Mouse (Mus musculus): ENCODE results near the gene Olfr270. TPM values are rescaled to one million over a fixed set of nuclear protein-coding genes. Genes with fewer than 3 reads are reported as not detected.

Gene Olfr270
- polyA plus RNA-seq, 1 experiment = not detected

GRCm38 (mm10) chr4:52989248-52989647 lies 24.9 kb downstream of the Olfr270 start, which contains the start of gene Nipsnap3a:
Gene Nipsnap3a (plus strand): TSS chr4:52989272.
- H3K4me1 ChIP-seq (ENCODE audit: control insufficient read depth, insufficient read depth, low read length) = no peaks in the 10 kb centered on the region
- 44% methylated on average over 12 of the region's 12 CpGs for WGBS
- no peak for TF ChIP-seq CTCF (IDR thresholded peaks at IDR 0.05; ENCODE audit: insufficient read depth, low read length)
- TF ChIP-seq POLR2A (IDR thresholded peaks at IDR 0.05; ENCODE audit: borderline replicate concordance, extremely low read depth, low read depth, low read length) = no peak
- H3K4me3 ChIP-seq (replicated peaks; ENCODE audit: extremely low read depth, low read depth, low read length) = no peak within 1 kb of the TSS
- DNase-seq = peak; percentile 3

GRCm38 (mm10) chr4:52999449-52999848 lies 35.1 kb downstream of the Olfr270 start:
- no peak for TF ChIP-seq POLR2A (IDR thresholded peaks at IDR 0.05; ENCODE audit: borderline replicate concordance, extremely low read depth, low read depth, low read length)
- TF ChIP-seq CTCF (IDR thresholded peaks at IDR 0.05; ENCODE audit: insufficient read depth, low read length) = no peak
- no peak for DNase-seq
- H3K4me3 ChIP-seq (replicated peaks; ENCODE audit: extremely low read depth, low read depth, low read length) = no peak overlapping the region
- WGBS = 88% methylated on average over 6 of the region's 6 CpGs
- H3K4me1 ChIP-seq (ENCODE audit: control insufficient read depth, insufficient read depth, low read length) = no peaks in the 10 kb centered on the region

GRCm38 (mm10) chr4:53000154-53000553 lies 35.8 kb downstream of the Olfr270 start:
- H3K4me3 ChIP-seq (replicated peaks; ENCODE audit: extremely low read depth, low read depth, low read length) = no peak overlapping the region
- H3K4me1 ChIP-seq (ENCODE audit: control insufficient read depth, insufficient read depth, low read length) = no peaks in the 10 kb centered on the region
- 72% methylated on average over 8 of the region's 8 CpGs for WGBS
- DNase-seq = no peak
- TF ChIP-seq CTCF (IDR thresholded peaks at IDR 0.05; ENCODE audit: insufficient read depth, low read length) (no peak), POLR2A (IDR thresholded peaks at IDR 0.05; ENCODE audit: borderline replicate concordance, extremely low read depth, low read depth, low read length) (no peak)

DNA sequence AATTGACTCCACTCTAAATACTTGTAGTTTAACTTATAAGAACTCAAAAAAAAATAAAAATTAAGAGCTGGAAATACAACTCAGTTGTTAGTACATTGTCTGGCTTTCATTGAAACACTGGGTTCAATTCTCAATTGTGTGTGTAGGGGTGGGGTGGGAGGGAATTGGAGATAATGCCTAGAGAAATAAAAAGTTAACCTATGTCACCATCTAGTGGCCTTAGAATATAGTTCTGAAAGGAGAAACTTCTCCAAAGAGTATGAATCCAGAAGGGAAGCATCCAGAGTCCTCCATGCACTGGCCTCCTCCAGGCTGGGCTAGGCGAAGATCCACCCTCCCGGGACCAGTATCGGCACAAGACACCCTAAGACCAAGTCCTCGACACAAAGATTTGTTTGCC lies 44.8 kb downstream of the Olfr270 start:
- no peak for DNase-seq

DNA sequence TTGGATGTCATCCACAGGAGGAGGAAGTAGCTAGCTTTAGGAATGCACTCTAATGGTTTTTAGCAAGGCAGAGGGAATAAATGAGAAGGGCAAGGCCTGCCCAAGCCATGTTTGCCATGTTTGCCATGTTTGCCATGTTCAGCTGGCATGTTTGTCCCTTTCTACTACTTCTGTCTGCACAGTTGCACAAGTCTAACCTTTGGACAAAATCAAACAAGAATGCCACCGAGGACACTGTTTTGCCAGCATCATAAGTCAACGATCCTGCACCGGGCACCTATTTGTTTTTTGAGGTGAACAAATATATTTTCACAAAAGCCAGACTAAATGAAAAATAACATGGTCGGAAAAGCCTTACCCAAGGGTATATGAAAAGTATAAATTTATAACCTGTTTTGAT lies 45.5 kb downstream of the Olfr270 start:
- DNase-seq = no peak
- WGBS = 77% methylated on average over 4 of the region's 4 CpGs
- no peak for TF ChIP-seq POLR2A (IDR thresholded peaks at IDR 0.05; ENCODE audit: borderline replicate concordance, extremely low read depth, low read depth, low read length)
- TF ChIP-seq CTCF (IDR thresholded peaks at IDR 0.05; ENCODE audit: insufficient read depth, low read length) = no peak
- Histone ChIP-seq H3K4me3 (replicated peaks; ENCODE audit: extremely low read depth, low read depth, low read length) (no peak overlapping the region), H3K4me1 (ENCODE audit: control insufficient read depth, insufficient read depth, low read length) (no peaks in the 10 kb centered on the region)

More for the DNA sequence above, 44.8 kb downstream of the Olfr270 start:
- WGBS = 64% methylated on average over 4 of the region's 4 CpGs
- Histone ChIP-seq H3K4me1 (ENCODE audit: control insufficient read depth, insufficient read depth, low read length) (no peaks in the 10 kb centered on the region), H3K4me3 (replicated peaks; ENCODE audit: extremely low read depth, low read depth, low read length) (no peak overlapping the region)
- TF ChIP-seq CTCF (IDR thresholded peaks at IDR 0.05; ENCODE audit: insufficient read depth, low read length) = no peak
- no peak for TF ChIP-seq POLR2A (IDR thresholded peaks at IDR 0.05; ENCODE audit: borderline replicate concordance, extremely low read depth, low read depth, low read length)

GRCm38 (mm10) chr4:53011732-53012361 lies 47.5 kb downstream of the Olfr270 start, which contains the start of gene Nipsnap3b:
Gene Nipsnap3b (plus strand): TSS chr4:53011880.
- TF ChIP-seq CTCF (IDR thresholded peaks at IDR 0.05; ENCODE audit: insufficient read depth, low read length) = no peak
- peak; percentile 74; the same call in 1 of the 2 replicates for TF ChIP-seq POLR2A (IDR thresholded peaks at IDR 0.05; ENCODE audit: borderline replicate concordance, extremely low read depth, low read depth, low read length)
- Histone ChIP-seq H3K4me3 (replicated peaks; ENCODE audit: extremely low read depth, low read depth, low read length) (peak within 1 kb of the TSS; percentile 94), H3K4me1 (ENCODE audit: control insufficient read depth, insufficient read depth, low read length) (no peaks in the 10 kb centered on the region)
- DNase-seq = peak; percentile 96
- under 1% methylated on average over 59 of the region's 63 CpGs for WGBS

DNA sequence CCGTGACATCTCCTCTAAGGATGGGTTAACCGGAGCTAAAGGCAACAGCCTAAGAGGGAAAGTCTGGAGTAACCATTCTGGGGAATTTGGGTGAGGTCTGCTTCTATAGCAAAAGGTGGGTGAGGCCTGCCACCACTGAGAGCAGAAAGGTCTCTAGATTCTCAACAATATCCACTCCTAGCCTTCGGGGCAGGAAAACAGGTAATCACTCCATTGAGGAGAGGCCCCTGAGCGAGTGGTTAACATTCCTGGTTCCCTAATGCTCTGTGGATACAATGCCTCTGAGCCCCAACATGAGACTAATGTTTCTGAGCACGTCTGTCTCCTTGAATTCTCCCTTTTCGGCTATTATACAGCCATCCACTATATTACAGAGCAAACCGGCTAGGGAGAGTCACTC lies 50.1 kb downstream of the Olfr270 start:
- no peaks in the 10 kb centered on the region for H3K4me1 ChIP-seq (ENCODE audit: control insufficient read depth, insufficient read depth, low read length)
- no peak for TF ChIP-seq POLR2A (IDR thresholded peaks at IDR 0.05; ENCODE audit: borderline replicate concordance, extremely low read depth, low read depth, low read length)
- no peak for TF ChIP-seq CTCF (IDR thresholded peaks at IDR 0.05; ENCODE audit: insufficient read depth, low read length)
- DNase-seq = no peak
- H3K4me3 ChIP-seq (replicated peaks; ENCODE audit: extremely low read depth, low read depth, low read length) = no peak overlapping the region
- 89% methylated on average over 7 of the region's 7 CpGs for WGBS

- no peak for DNase-seq
- TF ChIP-seq CTCF (IDR thresholded peaks at IDR 0.05; ENCODE audit: insufficient read depth, low read length) = no peak
- TF ChIP-seq POLR2A (IDR thresholded peaks at IDR 0.05; ENCODE audit: borderline replicate concordance, extremely low read depth, low read depth, low read length) = no peak
- H3K4me1 ChIP-seq (ENCODE audit: control insufficient read depth, insufficient read depth, low read length) = no peaks in the 10 kb centered on the region
- WGBS = 86% methylated on average over 3 of the region's 3 CpGs
- H3K4me3 ChIP-seq (replicated peaks; ENCODE audit: extremely low read depth, low read depth, low read length) = no peak overlapping the region
Measured at GRCm38 (mm10) chr4:53015024-53015423, 50.7 kb downstream of the Olfr270 start.

DNA sequence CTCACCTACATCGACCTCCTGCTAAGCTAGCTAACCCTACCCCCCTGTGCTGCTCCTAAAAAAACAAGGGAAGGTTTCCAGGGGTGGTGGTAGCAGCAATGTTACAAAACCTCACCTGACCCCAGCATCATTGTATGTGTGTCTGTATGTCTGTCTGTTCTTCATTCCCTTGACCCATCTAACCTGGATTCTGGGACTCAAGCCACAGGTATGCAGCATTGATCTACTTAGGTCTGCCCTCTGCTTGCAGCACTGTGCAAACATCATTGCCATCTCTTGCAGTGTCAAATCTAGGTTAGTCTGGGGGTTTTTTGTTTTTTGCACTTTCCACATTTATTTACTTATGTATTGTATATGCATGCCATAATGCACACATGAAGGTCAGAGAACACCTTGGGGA lies 54.0 kb downstream of the Olfr270 start:
- Histone ChIP-seq H3K4me1 (ENCODE audit: control insufficient read depth, insufficient read depth, low read length) (no peaks in the 10 kb centered on the region), H3K4me3 (replicated peaks; ENCODE audit: extremely low read depth, low read depth, low read length) (no peak overlapping the region)
- DNase-seq = no peak
- 94% methylated on average over 1 of the region's 1 CpGs for WGBS
- no peak for TF ChIP-seq POLR2A (IDR thresholded peaks at IDR 0.05; ENCODE audit: borderline replicate concordance, extremely low read depth, low read depth, low read length)
- TF ChIP-seq CTCF (IDR thresholded peaks at IDR 0.05; ENCODE audit: insufficient read depth, low read length) = no peak

Other genes starting within 250 kb of the Olfr270 start
- gene Olfr275, start 149.9 kb upstream of the Olfr270 start, polyA plus RNA-seq (2012; rRNA removed) = not detected in 2 replicates
- not detected in 2 replicates for gene Olfr273, start 105.3 kb upstream of the Olfr270 start, polyA plus RNA-seq (2012; rRNA removed)
- gene Olfr272, start 45.4 kb upstream of the Olfr270 start, polyA plus RNA-seq (2012; rRNA removed) = not detected in 2 replicates
- not detected in 2 replicates for gene Nipsnap3a, start 24.7 kb downstream of the Olfr270 start, polyA plus RNA-seq (2012; rRNA removed)
- 14.8 and 20.3 TPM in 2 replicates for gene Nipsnap3b, start 47.3 kb downstream of the Olfr270 start, polyA plus RNA-seq (2012; rRNA removed)
- 7.8 and 13.2 TPM in 2 replicates for gene Abca1, start 195.3 kb downstream of the Olfr270 start, polyA plus RNA-seq (2012; rRNA removed)

Measured in lung, adult 2 months (tissue).